Mouse (Mus musculus) thymus, adult 2 months (tissue): ENCODE measurements around the gene Fip1l1.

ENCODE experiments used
- CTCF ChIP-seq: fragments of 200-500 bp; IDR thresholded peaks from 2 replicates; pipeline ENCODE4 v1.5.1; 2012; ENCODE audit warnings: mild to moderate bottlenecking, control low read depth, low read length, moderate library complexity, borderline replicate concordance; ENCODE audit not compliant: control insufficient read depth, poor library complexity, insufficient read depth; ENCODE audit errors: extremely low read depth
- POLR2A ChIP-seq: fragments of 200-500 bp; IDR thresholded peaks from 2 replicates; pipeline ENCODE4 v1.6.1; 2012; ENCODE audit warnings: mild to moderate bottlenecking, low read length, control low read depth, moderate library complexity; ENCODE audit not compliant: control insufficient read depth, poor library complexity, insufficient read depth; ENCODE audit errors: extremely low read depth

DNA sequence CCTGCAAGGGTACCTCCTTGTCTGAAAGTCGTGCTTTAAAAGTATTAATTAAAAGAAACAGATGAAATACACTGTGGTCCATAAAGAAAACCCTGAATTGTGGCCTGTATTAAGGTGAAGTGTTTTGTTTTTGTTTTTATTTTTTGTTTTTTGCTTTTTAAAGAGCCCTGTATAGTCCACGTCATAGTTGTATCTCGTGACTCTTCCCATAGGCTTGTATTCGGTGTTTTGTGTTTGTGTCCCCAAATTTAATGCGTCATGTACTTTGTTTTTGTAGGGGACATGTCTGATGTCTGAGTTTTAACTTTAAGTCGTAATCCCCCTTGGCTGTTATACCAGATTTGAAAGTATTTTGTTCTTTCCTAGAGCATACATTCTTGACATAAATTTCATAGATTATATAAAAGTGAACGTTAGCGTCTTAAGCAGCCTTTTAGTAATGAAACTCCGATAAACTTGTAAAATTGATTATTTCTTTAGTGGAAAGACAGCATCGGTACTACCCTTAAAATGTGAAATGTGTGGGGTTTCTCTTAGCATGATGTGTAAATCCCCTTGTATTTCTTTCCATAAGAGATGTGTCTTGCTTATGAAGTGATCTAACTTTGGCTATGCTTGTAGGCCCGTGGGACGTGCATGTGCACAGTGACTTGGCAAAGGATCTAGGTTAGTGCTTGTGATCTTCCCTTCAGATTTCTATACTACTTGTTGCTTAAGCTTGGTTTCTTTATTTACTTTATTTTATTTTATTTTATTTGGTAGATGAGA, 1.1 kb downstream of the Fip1l1 start:
- TF ChIP-seq CTCF, result no peak
- TF ChIP-seq POLR2A, result no peak
